In the genomic region with DNA sequence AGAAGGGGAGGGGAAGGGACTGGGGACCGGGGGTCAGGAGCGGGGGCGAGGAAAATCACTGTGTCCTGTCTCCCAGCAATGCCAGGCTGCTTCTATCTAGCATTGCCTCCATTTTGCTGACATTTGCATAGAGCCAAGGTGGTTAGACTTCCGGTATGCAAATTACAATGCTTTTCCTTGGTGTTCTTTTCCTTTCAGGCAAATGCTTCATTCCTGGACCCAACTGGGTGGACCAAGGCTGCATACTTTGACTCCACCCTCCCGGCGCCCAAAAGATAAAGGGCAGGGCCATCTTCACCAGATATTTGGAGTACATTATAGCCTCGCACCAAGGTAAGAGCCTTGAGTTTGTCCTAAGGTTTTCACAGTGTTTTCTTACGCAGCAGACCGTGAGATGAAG, we compare ENCODE assay signal across 24 mouse cellular contexts. TPM values are rescaled to one million over a fixed set of nuclear protein-coding genes. Genes with fewer than 3 reads are reported as not detected.
DNase-seq lines count a peak whose midpoint lies in the region; ATAC-seq and TF ChIP-seq lines count a peak whose summit lies in the region.
"Had no signal": no experiment of that assay in that cellular context is flagged by ENCODE, and none has a peak within 500 bp of the region (broad histone marks: within the 10 kb centered on the region; RNA-seq: fewer than 3 reads in every experiment).

No protein-coding gene starts in this region.

- WGBS in midbrain, embryonic 11.5 days: 83% methylated on average over 9 of the region's 9 CpGs
- 82% methylated on average over 9 of the region's 9 CpGs for WGBS in midbrain, postnatal 0 days
- WGBS in heart, embryonic 11.5 days (ENCODE audit: insufficient replicate concordance): 78% methylated on average over 9 of the region's 9 CpGs

- no peaks in the 10 kb centered on the region for H3K9me3 ChIP-seq in midbrain, embryonic 11.5 days (ENCODE audit: control insufficient read depth, low read length)
- H3K9me3 ChIP-seq in midbrain, postnatal 0 days (ENCODE audit: low read length): no peaks in the 10 kb centered on the region
- no peaks in the 10 kb centered on the region for H3K9me3 ChIP-seq in ES-E14 (ENCODE audit: control insufficient read depth, insufficient read depth, low read depth, low read length)
- H3K9me3 ChIP-seq in heart, embryonic 11.5 days (replicated peaks; ENCODE audit: control insufficient read depth, low read length): no peaks in the 10 kb centered on the region
- H3K9me3 ChIP-seq: embryonic facial prominence, embryonic 13.5 days; embryonic facial prominence, embryonic 15.5 days; forebrain, embryonic 10.5 days; forebrain, embryonic 12.5 days had no signal

- H3K27me3 ChIP-seq in midbrain, embryonic 11.5 days (ENCODE audit: control insufficient read depth, insufficient read depth, low read length): no peaks in the 10 kb centered on the region
- H3K27me3 ChIP-seq in midbrain, postnatal 0 days (ENCODE audit: insufficient read depth, low read length): no peaks in the 10 kb centered on the region
- H3K27me3 ChIP-seq in heart, embryonic 11.5 days (ENCODE audit: control insufficient read depth, insufficient read depth, low read length): no peaks in the 10 kb centered on the region
- H3K27me3 ChIP-seq: embryonic facial prominence, embryonic 13.5 days; embryonic facial prominence, embryonic 15.5 days; forebrain, embryonic 12.5 days had no signal

- H3K27ac ChIP-seq in midbrain, embryonic 11.5 days (ENCODE audit: low read depth, low read length): no peak overlapping the region
- H3K27ac ChIP-seq in midbrain, postnatal 0 days (ENCODE audit: low read depth, low read length): no peak overlapping the region
- no peak overlapping the region for H3K27ac ChIP-seq in ES-E14 (ENCODE audit: insufficient read depth, low read depth, low read length, poor library complexity, severe bottlenecking)
- no peak overlapping the region for H3K27ac ChIP-seq in heart, embryonic 11.5 days (ENCODE audit: low read depth, low read length)
- H3K27ac ChIP-seq: embryonic facial prominence, embryonic 13.5 days; embryonic facial prominence, embryonic 15.5 days; forebrain, embryonic 10.5 days; forebrain, embryonic 12.5 days had no signal

- no peak overlapping the region for H3K9ac ChIP-seq in midbrain, embryonic 11.5 days (ENCODE audit: low read length)
- H3K9ac ChIP-seq in midbrain, postnatal 0 days (replicated peaks; ENCODE audit: low read length, poor library complexity, severe bottlenecking): no peak overlapping the region
- H3K9ac ChIP-seq in ES-E14 (ENCODE audit: insufficient read depth, low read depth, low read length, poor library complexity, severe bottlenecking): no peak overlapping the region
- no peak overlapping the region for H3K9ac ChIP-seq in heart, embryonic 11.5 days (ENCODE audit: low read depth, low read length)
- H3K9ac ChIP-seq: embryonic facial prominence, embryonic 13.5 days; embryonic facial prominence, embryonic 15.5 days; forebrain, embryonic 12.5 days had no signal

- no peak overlapping the region for H3K4me3 ChIP-seq in midbrain, embryonic 11.5 days (ENCODE audit: low read depth, low read length)
- no peak overlapping the region for H3K4me3 ChIP-seq in midbrain, postnatal 0 days (ENCODE audit: low read depth, low read length)
- H3K4me3 ChIP-seq in ES-E14 (ENCODE audit: insufficient read depth in 1 of 2, low read depth in 1 of 2, low read length in 2 of 2, poor library complexity in 1 of 2, severe bottlenecking in 1 of 2): no peak overlapping the region
- H3K4me3 ChIP-seq in heart, embryonic 11.5 days (ENCODE audit: low read depth, low read length): no peak overlapping the region
- H3K4me3 ChIP-seq: embryonic facial prominence, embryonic 13.5 days; embryonic facial prominence, embryonic 15.5 days; erythroblast, embryonic 14.5 days; forebrain, embryonic 10.5 days; forebrain, embryonic 12.5 days had no signal

- in situ Hi-C loops in ES-E14 (cut with MboI; ENCODE audit: low sequenced_read_pairs in 2 of 2, unreplicated experiment in 2 of 2): no loop called here

- peak; percentile 47 for DNase-seq in midbrain, embryonic 11.5 days (ENCODE audit: low spot score, missing footprints)
- no peak for DNase-seq in midbrain, postnatal 0 days (ENCODE audit: low spot score)
- DNase-seq in ES-CJ7 (ENCODE audit: low read depth, low spot score) (peak; percentile 53), ES-E14 (ENCODE audit: low read depth, low spot score) (no peak), ZHBTc4 (ENCODE audit: low read depth, low spot score) (peak; percentile 55)
- DNase-seq in urinary bladder, adult 18-20 months (ENCODE audit: low spot score in 2 of 2): no peak
- DNase-seq: adrenal gland, adult 2 months; adrenal gland, postnatal 10 days; adrenal gland, postnatal 25 days; cerebellum, adult 11 months; cerebellum, adult 18-20 months; cerebellum, adult 8-10 months; cerebellum, adult 9-11 months; cerebellum, postnatal 14 days; cerebellum, postnatal 36 days; embryo, embryonic 11 days had no signal

- H3K4me2 ChIP-seq in midbrain, embryonic 11.5 days: no peak overlapping the region
- H3K4me2 ChIP-seq in midbrain, postnatal 0 days (ENCODE audit: low read depth, low read length, poor library complexity, severe bottlenecking): no peak overlapping the region
- no peak overlapping the region for H3K4me2 ChIP-seq in heart, embryonic 11.5 days
- H3K4me2 ChIP-seq: embryonic facial prominence, embryonic 13.5 days; embryonic facial prominence, embryonic 15.5 days; forebrain, embryonic 12.5 days had no signal

- H3K4me1 ChIP-seq in midbrain, embryonic 11.5 days (ENCODE audit: control insufficient read depth, insufficient read depth, low read length): no peaks in the 10 kb centered on the region
- H3K4me1 ChIP-seq in midbrain, postnatal 0 days (ENCODE audit: insufficient read depth, low read length): no peaks in the 10 kb centered on the region
- H3K4me1 ChIP-seq in ES-E14 (ENCODE audit: control insufficient read depth in 2 of 2, insufficient read depth in 2 of 2, low read length in 2 of 2, poor library complexity in 1 of 2): peaks cover 0 to 2% of the 10 kb centered on the region in 2 experiments; a peak in 1 of 4 replicates
- H3K4me1 ChIP-seq in heart, embryonic 11.5 days (ENCODE audit: control insufficient read depth, insufficient read depth, low read length): no peaks in the 10 kb centered on the region
- H3K4me1 ChIP-seq: embryonic facial prominence, embryonic 13.5 days; embryonic facial prominence, embryonic 15.5 days; forebrain, embryonic 12.5 days had no signal

- no peak for TF ChIP-seq CTCF in midbrain, postnatal 0 days (IDR thresholded peaks at IDR 0.05)

- no peak for ATAC-seq in midbrain, embryonic 11.5 days (ENCODE audit: low FRiP score)
- no peak for ATAC-seq in midbrain, postnatal 0 days (ENCODE audit: low FRiP score)
- ATAC-seq in heart, embryonic 11.5 days (replicated peaks; ENCODE audit: insufficient number of reproducible peaks, low FRiP score, low TSS enrichment): no peak
- ATAC-seq: forebrain, embryonic 14.5 days; forebrain, embryonic 16.5 days had no signal

- H3K36me3 ChIP-seq in midbrain, embryonic 11.5 days (ENCODE audit: control insufficient read depth, insufficient read depth, low read length): no peaks in the 10 kb centered on the region
- H3K36me3 ChIP-seq in midbrain, postnatal 0 days (ENCODE audit: insufficient read depth, low read length): no peaks in the 10 kb centered on the region
- H3K36me3 ChIP-seq in ES-E14 (ENCODE audit: control insufficient read depth, insufficient read depth, low read length, poor library complexity, severe bottlenecking): no peaks in the 10 kb centered on the region
- no peaks in the 10 kb centered on the region for H3K36me3 ChIP-seq in heart, embryonic 11.5 days (ENCODE audit: control insufficient read depth, insufficient read depth, low read length)
- H3K36me3 ChIP-seq: forebrain, embryonic 10.5 days; forebrain, embryonic 12.5 days had no signal

TF ChIP-seq in ES-E14, 5 proteins besides CTCF, POLR2A, EP300 and RAD21:
- no peak for TF ChIP-seq CHD2 (IDR thresholded peaks at IDR 0.05; ENCODE audit: low read depth, low read length)
- 0 out of 2 replicates have a peak, but pooled peaks have one; percentile 9 for TF ChIP-seq MAFK (IDR thresholded peaks at IDR 0.05; ENCODE audit: insufficient read depth, low read depth, low read length)

RNA-seq across cellular contexts. Expression of gene Cdk1, which starts 56.8 kb away (rescaled TPM):
- 408 and 424 TPM in 2 replicates for polyA plus RNA-seq in midbrain, embryonic 11.5 days (2014; fragmentation: Nextera tagmentation; extraction: Ambion mirVana)
- 19.4 and 38.1 TPM in 2 replicates for total RNA-seq in midbrain, postnatal 0 days (2014; rRNA removed)
- 23.7 and 25.5 TPM in 2 replicates for polyA plus RNA-seq in midbrain, postnatal 0 days (2015; fragmentation: Nextera tagmentation; extraction: Ambion mirVana)
- total RNA-seq in ES-E14 (2012; rRNA removed): 191 and 351 TPM in 2 replicates
- 372 and 388 TPM in 2 replicates for polyA plus RNA-seq in heart, embryonic 11.5 days (2014; fragmentation: Nextera tagmentation; extraction: Ambion mirVana)

Comparison
In these comparisons a context has a peak if more than half of its experiments do, and no peak if none do; other contexts are left out.
1. DNase-seq: peak in midbrain, embryonic 11.5 days (single experiment), ES-CJ7 (single experiment) and ZHBTc4 (single experiment); none in midbrain, postnatal 0 days (single experiment), ES-E14 (single experiment) and urinary bladder, adult 18-20 months (0 of 2).
2. RNA of gene Cdk1, which starts 56.8 kb away (polyA plus RNA-seq): 408 to 424 TPM in midbrain, embryonic 11.5 days and 372 to 388 TPM in heart, embryonic 11.5 days; 23.7 to 25.5 TPM in midbrain, postnatal 0 days; every median in the first group is over 10 times any median in the second.